Mouse (Mus musculus) megakaryocyte, embryonic 14.5 days (primary cell): ENCODE measurements around the gene Krt79.

Experiments used
- FLI1 ChIP-seq: IDR thresholded peaks from 2 replicates; pipeline ENCODE4 v1.6.1; 2012; ENCODE audit warnings: low read length, inconsistent platforms, mixed read lengths
- GATA1 ChIP-seq: IDR thresholded peaks from 3 replicates; pipeline ENCODE4 v1.6.1; 2012; ENCODE audit warnings: mixed read lengths, low read length, inconsistent platforms, borderline replicate concordance

DNA sequence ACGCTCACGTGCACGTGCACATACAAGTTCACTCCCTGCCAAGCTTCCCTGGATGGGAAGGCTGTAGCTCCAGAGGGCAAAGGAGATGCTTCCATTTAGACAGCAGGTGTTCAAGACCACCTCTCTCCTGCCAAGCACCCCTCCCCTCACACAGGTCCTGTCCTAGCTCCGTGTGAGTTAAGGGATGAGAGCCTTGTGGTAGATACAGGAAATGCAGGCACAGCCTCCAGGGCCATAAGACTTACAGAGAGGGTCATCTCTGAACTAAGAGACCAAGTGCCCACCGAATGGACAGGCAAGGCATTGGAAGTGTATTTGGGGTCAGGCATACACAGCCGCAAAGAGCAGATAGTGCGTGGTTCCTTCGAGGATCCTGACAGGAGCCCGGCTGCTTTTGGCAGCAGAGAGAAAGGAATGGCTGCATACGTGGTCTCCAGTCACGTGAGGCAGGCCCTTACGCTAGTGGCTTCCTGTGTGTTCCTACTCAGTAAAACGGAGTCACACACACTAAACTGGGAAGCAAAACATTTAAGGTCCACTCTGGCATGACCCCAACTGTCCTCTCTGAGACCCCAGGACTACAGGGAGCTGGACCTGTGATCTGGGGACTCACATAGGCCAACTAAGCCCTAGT is 43.3 kb upstream of the Krt79 start:
- TF ChIP-seq GATA1: no peak
- TF ChIP-seq FLI1: no peak
